Comparison of ENCODE assay signal across 8 mouse cellular contexts in the genomic region with DNA sequence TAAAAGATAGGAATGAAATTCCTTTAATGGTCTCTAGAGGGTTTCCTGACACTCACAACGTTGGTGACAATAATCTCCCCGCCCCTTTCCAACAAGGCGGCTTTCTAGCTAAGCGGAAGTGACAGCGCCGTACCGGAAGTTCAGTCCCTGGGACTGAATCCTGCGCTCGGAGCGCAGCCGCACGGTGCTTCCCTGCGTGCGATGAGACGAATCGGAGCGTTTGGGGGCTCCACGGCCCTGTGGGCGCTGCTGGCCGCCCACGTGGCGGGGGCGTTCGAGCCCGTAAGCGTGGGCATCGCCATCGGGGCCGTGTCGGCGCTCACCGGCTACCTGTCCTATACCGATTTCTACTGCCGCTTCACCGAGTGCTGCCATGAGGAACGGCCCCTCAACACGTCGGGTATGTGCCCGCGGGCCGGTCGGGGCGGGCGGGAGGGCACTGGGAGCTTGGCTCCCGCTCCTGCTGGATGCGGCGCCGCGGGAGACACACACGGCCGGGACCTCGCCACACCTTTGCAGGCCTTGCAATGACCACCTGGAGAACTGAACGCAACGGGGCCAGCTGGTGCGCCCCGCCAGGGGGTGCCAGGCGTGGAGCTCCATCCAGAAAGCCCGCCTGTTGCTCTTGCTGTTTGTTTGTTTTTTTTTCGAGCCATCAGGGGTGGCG. TPM values are rescaled to one million over a fixed set of nuclear protein-coding genes. Genes with fewer than 3 reads are reported as not detected.
DNase-seq lines count a peak whose midpoint lies in the region; ATAC-seq and TF ChIP-seq lines count a peak whose summit lies in the region.

Gene Tor1b (plus strand): TSS at position 136 of the 667 bp plus-strand sequence.

- peaks cover 11% of the 10 kb centered on the region; the same call in 1 of the 2 replicates for H3K4me1 ChIP-seq in intestine, postnatal 0 days (replicated peaks; ENCODE audit: control insufficient read depth, insufficient read depth, low read length)
- peaks cover 10% of the 10 kb centered on the region for H3K4me1 ChIP-seq in limb, embryonic 11.5 days (ENCODE audit: control insufficient read depth, insufficient read depth, low read length)
- H3K4me1 ChIP-seq in midbrain, embryonic 14.5 days (ENCODE audit: control insufficient read depth, insufficient read depth, low read length) = peaks cover 20% of the 10 kb centered on the region

- under 1% methylated on average over 60 of the region's 60 CpGs for WGBS in intestine, postnatal 0 days
- WGBS in limb, embryonic 11.5 days = under 1% methylated on average over 60 of the region's 60 CpGs
- WGBS in midbrain, embryonic 14.5 days = under 1% methylated on average over 60 of the region's 60 CpGs

- peak within 1 kb of the TSS; percentile 91 for H3K4me2 ChIP-seq in intestine, postnatal 0 days (replicated peaks; ENCODE audit: low read depth)
- peak within 1 kb of the TSS; percentile 78 for H3K4me2 ChIP-seq in limb, embryonic 11.5 days (ENCODE audit: low read depth, severe bottlenecking)
- H3K4me2 ChIP-seq in midbrain, embryonic 14.5 days (ENCODE audit: low read length) = peak within 1 kb of the TSS; percentile 89

- peak within 1 kb of the TSS; percentile 68 for H3K4me3 ChIP-seq in intestine, postnatal 0 days (ENCODE audit: low read depth, low read length)
- peak within 1 kb of the TSS; percentile 78 for H3K4me3 ChIP-seq in limb, embryonic 11.5 days (ENCODE audit: low read depth, low read length)
- peak within 1 kb of the TSS; percentile 78 for H3K4me3 ChIP-seq in midbrain, embryonic 14.5 days (replicated peaks; ENCODE audit: low read depth, low read length)

- peak; percentile 57 for TF ChIP-seq CTCF in intestine, postnatal 0 days (IDR thresholded peaks at IDR 0.05; ENCODE audit: low read depth)

- H3K27ac ChIP-seq in intestine, postnatal 0 days (ENCODE audit: low read depth, low read length) = peak within 1 kb of the TSS; percentile 71
- peak within 1 kb of the TSS; percentile 32 for H3K27ac ChIP-seq in limb, embryonic 11.5 days (replicated peaks; ENCODE audit: low read depth, low read length)
- peak within 1 kb of the TSS; percentile 65 for H3K27ac ChIP-seq in midbrain, embryonic 14.5 days (replicated peaks; ENCODE audit: low read depth, low read length)

- no peaks in the 10 kb centered on the region for H3K9me3 ChIP-seq in intestine, postnatal 0 days (ENCODE audit: control insufficient read depth)
- H3K9me3 ChIP-seq in limb, embryonic 11.5 days (ENCODE audit: control insufficient read depth, low read length) = no peaks in the 10 kb centered on the region
- no peaks in the 10 kb centered on the region for H3K9me3 ChIP-seq in midbrain, embryonic 14.5 days (ENCODE audit: control insufficient read depth, low read length)

- peak within 1 kb of the TSS; percentile 65 for H3K9ac ChIP-seq in intestine, postnatal 0 days (ENCODE audit: low read depth, low read length)
- H3K9ac ChIP-seq in limb, embryonic 11.5 days (ENCODE audit: low read length) = peak within 1 kb of the TSS; percentile 84
- H3K9ac ChIP-seq in midbrain, embryonic 14.5 days (replicated peaks; ENCODE audit: low read length) = peak within 1 kb of the TSS; percentile 76

- peak; percentile 85 for ATAC-seq in intestine, postnatal 0 days
- ATAC-seq in limb, embryonic 11.5 days (ENCODE audit: insufficient number of reproducible peaks, low FRiP score, low TSS enrichment, low read depth) = peak; percentile 77; the same call in 1 of the 2 replicates
- ATAC-seq in midbrain, embryonic 14.5 days (ENCODE audit: low FRiP score, low TSS enrichment) = peak; percentile 85

- peaks cover 26% of the 10 kb centered on the region for H3K36me3 ChIP-seq in intestine, postnatal 0 days (ENCODE audit: control insufficient read depth, insufficient read depth)
- H3K36me3 ChIP-seq in limb, embryonic 11.5 days (ENCODE audit: control insufficient read depth, insufficient read depth, low read length) = peaks cover 18% of the 10 kb centered on the region
- H3K36me3 ChIP-seq in midbrain, embryonic 14.5 days (ENCODE audit: control insufficient read depth, insufficient read depth, low read length) = peaks cover 30% of the 10 kb centered on the region

- DNase-seq in layer of hippocampus, adult 11-12 months (ENCODE audit: low spot score) = peak; percentile 87
- no peak for DNase-seq in layer of hippocampus, adult 9-10 months (ENCODE audit: low spot score)
- DNase-seq in embryo, embryonic 9.5 days (ENCODE audit: extremely low spot score) = peak; percentile 84
- DNase-seq in gonadal fat pad, adult 2 months (ENCODE audit: low read depth) = no peak
- DNase-seq in limb, embryonic 11.5 days (ENCODE audit: low spot score) = peak; percentile 90
- peak; percentile 97 for DNase-seq in midbrain, embryonic 14.5 days
- peak; percentile 65 to 70 for DNase-seq in spleen, adult 18-20 months

- H3K27me3 ChIP-seq in intestine, postnatal 0 days (replicated peaks; ENCODE audit: control insufficient read depth, insufficient read depth, low read length) = no peaks in the 10 kb centered on the region
- no peaks in the 10 kb centered on the region for H3K27me3 ChIP-seq in limb, embryonic 11.5 days (ENCODE audit: control insufficient read depth, insufficient read depth, low read length)
- no peaks in the 10 kb centered on the region for H3K27me3 ChIP-seq in midbrain, embryonic 14.5 days (ENCODE audit: control insufficient read depth, insufficient read depth, low read length)

RNA-seq across cellular contexts. Expression of gene Tor1b, which starts in this region (rescaled TPM):
- 28.0 and 31.4 TPM in 2 replicates for polyA plus RNA-seq in gonadal fat pad, adult 2 months (2012; rRNA removed)
- 13.3 and 14.6 TPM in 2 replicates for polyA plus RNA-seq in intestine, postnatal 0 days (2015; fragmentation: Nextera tagmentation; extraction: Ambion mirVana)
- polyA plus RNA-seq in limb, embryonic 11.5 days (2014; fragmentation: Nextera tagmentation; extraction: Ambion mirVana) = 26.3 and 28.1 TPM in 2 replicates
- polyA plus RNA-seq in midbrain, embryonic 14.5 days (2014; fragmentation: Nextera tagmentation; extraction: Ambion mirVana) = 19.3 and 19.4 TPM in 2 replicates

Comparison
In these comparisons a context has a peak if more than half of its experiments do, and no peak if none do; other contexts are left out.
1. DNase-seq: peak in layer of hippocampus, adult 11-12 months (single experiment), embryo, embryonic 9.5 days (single experiment), limb, embryonic 11.5 days (single experiment), midbrain, embryonic 14.5 days (single experiment) and spleen, adult 18-20 months (2 of 2); none in layer of hippocampus, adult 9-10 months (single experiment) and gonadal fat pad, adult 2 months (single experiment).
2. Peak in every context shown above with its lines, with median percentiles within 50 percentile points of each other: ATAC-seq, H3K27ac ChIP-seq, H3K4me2 ChIP-seq, H3K4me3 ChIP-seq and H3K9ac ChIP-seq.